Mouse (Mus musculus) activated CD4-positive, CD25-positive, alpha-beta regulatory T cell, adult 4 months (primary cell): ENCODE measurements at regions not wholly inside any gene's neighbourhood (a gene's known extent, or its start where the extent isn't known, plus 50 kb on each side); places are given as distances from the start of the nearest gene placed in this dataset.
"Not testable (repeated sequence)": the region's sequence is repeated elsewhere in the genome, so short reads cannot be mapped to it uniquely, and the experiment has no call there.

Experiments used
- ATAC-seq: one replicate; pipeline ENCODE4 v1.8.0; 2017

GRCm38 (mm10) chr2:166474601-166475000 is 239.0 kb downstream of the Prex1 start:
- no peak for ATAC-seq

GRCm38 (mm10) chr2:166471257-166471753 is 242.3 kb downstream of the Prex1 start:
- no peak for ATAC-seq

- no peak for ATAC-seq
Measured at GRCm38 (mm10) chr2:166469046-166469593, 244.5 kb downstream of the Prex1 start.

- peak; percentile 71 for ATAC-seq
Measured at GRCm38 (mm10) chr2:166467137-166467536, 246.5 kb downstream of the Prex1 start.

GRCm38 (mm10) chr2:166465531-166465930 is 248.1 kb downstream of the Prex1 start:
- ATAC-seq, result no peak

GRCm38 (mm10) chr2:166463539-166463938 is 250.1 kb downstream of the Prex1 start:
- ATAC-seq, result no peak

GRCm38 (mm10) chr2:166461956-166462355 is 251.7 kb downstream of the Prex1 start:
- ATAC-seq, result no peak

- ATAC-seq, result no peak
Measured at GRCm38 (mm10) chr2:166461103-166461502, 252.5 kb downstream of the Prex1 start.

GRCm38 (mm10) chr2:166459955-166460354 is 253.7 kb downstream of the Prex1 start:
- no peak for ATAC-seq

GRCm38 (mm10) chr2:166458953-166459352 is 254.7 kb downstream of the Prex1 start:
- ATAC-seq, result no peak

GRCm38 (mm10) chr2:166457381-166458172 is 256.1 kb downstream of the Prex1 start:
- ATAC-seq, result peak; percentile 72

GRCm38 (mm10) chr2:166454160-166454888 is 259.3 kb downstream of the Prex1 start:
- not testable (repeated sequence) for ATAC-seq

GRCm38 (mm10) chr2:166450964-166451363 is 262.7 kb downstream of the Prex1 start:
- ATAC-seq, result no peak

GRCm38 (mm10) chr2:166450380-166450779 is 263.3 kb downstream of the Prex1 start:
- no peak for ATAC-seq

- ATAC-seq, result no peak
Measured at GRCm38 (mm10) chr2:166448724-166449123, 264.9 kb downstream of the Prex1 start.

- ATAC-seq, result no peak
Measured at GRCm38 (mm10) chr2:166448161-166448560, 265.5 kb downstream of the Prex1 start.

- no peak for ATAC-seq
Measured at GRCm38 (mm10) chr2:166446536-166446935, 267.1 kb downstream of the Prex1 start.

- ATAC-seq, result not testable (repeated sequence)
Measured at GRCm38 (mm10) chr2:166445824-166446223, 267.8 kb downstream of the Prex1 start.

- ATAC-seq, result no peak
Measured at GRCm38 (mm10) chr2:166442997-166443396, 270.6 kb downstream of the Prex1 start.

- ATAC-seq, result no peak
Measured at GRCm38 (mm10) chr2:166439847-166440775, 273.5 kb downstream of the Prex1 start.

- ATAC-seq, result no peak
Measured at GRCm38 (mm10) chr2:166438207-166438606, 275.4 kb downstream of the Prex1 start.

GRCm38 (mm10) chr2:166434554-166434953 is 279.1 kb downstream of the Prex1 start:
- no peak for ATAC-seq
